Mouse (Mus musculus) stomach, postnatal 0 days (tissue): ENCODE measurements at regions not wholly inside any gene's neighbourhood (a gene's known extent, or its start where the extent isn't known, plus 50 kb on each side); places are given as distances from the start of the nearest gene placed in this dataset.

Experiments
- ATAC-seq: fragments of 200-750 bp; cut with Nextera tagmentation; 2 replicates; pipeline ENCODE4 v1.8.0; 2017; ENCODE audit not compliant: low FRiP score, low TSS enrichment
- DNase-seq: peaks from one replicate; pipeline ENCODE4 v3.0.0-alpha.2; 2016; ENCODE audit warnings: low spot score
- H3K27ac ChIP-seq: fragments of 300-500 bp; sonication (generic); replicated peaks from 2 replicates; pipeline ENCODE4 v1.5.1; 2014; ENCODE audit warnings: mild to moderate bottlenecking, control low read depth
- H3K27me3 ChIP-seq: fragments of 300-500 bp; sonication (generic); 2 replicates; pipeline ENCODE4 v1.6.1; 2014; ENCODE audit warnings: low read length; ENCODE audit not compliant: control insufficient read depth, insufficient read depth
- H3K36me3 ChIP-seq: fragments of 300-500 bp; sonication (generic); 2 replicates; pipeline ENCODE4 v1.6.1; 2014; ENCODE audit warnings: low read length, mixed read lengths; ENCODE audit not compliant: control insufficient read depth, insufficient read depth
- H3K4me1 ChIP-seq: fragments of 300-500 bp; sonication (generic); replicated peaks from 2 replicates; pipeline ENCODE4 v1.6.1; 2014; ENCODE audit warnings: antibody characterized with exemption; ENCODE audit not compliant: control insufficient read depth, insufficient read depth
- H3K4me2 ChIP-seq: fragments of 300-500 bp; sonication (generic); replicated peaks from 2 replicates; pipeline ENCODE4 v1.6.1; 2014; ENCODE audit warnings: low read depth, mild to moderate bottlenecking, control low read depth, moderate library complexity
- H3K4me3 ChIP-seq: fragments of 300-500 bp; sonication (generic); 2 replicates; pipeline ENCODE4 v1.5.1; 2014; ENCODE audit warnings: low read depth, low read length, control low read depth
- H3K9ac ChIP-seq: fragments of 300-500 bp; sonication (generic); 2 replicates; pipeline ENCODE4 v1.6.1; 2014; ENCODE audit warnings: mild to moderate bottlenecking, low read length, control low read depth, mixed read lengths
- H3K9me3 ChIP-seq: fragments of 300-500 bp; sonication (generic); 2 replicates; pipeline ENCODE4 v1.6.1; 2016; ENCODE audit warnings: low read length; ENCODE audit not compliant: control insufficient read depth
- CTCF ChIP-seq: IDR thresholded peaks from 2 replicates; pipeline ENCODE4 v1.5.1; 2016; ENCODE audit warnings: antibody characterized with exemption, low read depth, mild to moderate bottlenecking, moderate library complexity
- EP300 ChIP-seq: optimal IDR thresholded peaks from 2 replicates; pipeline ENCODE3; 2016; ENCODE audit warnings: antibody characterized with exemption
- WGBS: fragments of 180-500 bp; shearing (Covaris S2); extraction: QIAGEN DNeasy Blood & Tissue Kit; methylation state at CpG from one replicate; pipeline ENCODE4 v1.1.7; 2014; 5-methylcytosine and 5-hydroxymethylcytosine counted together

GRCm38 (mm10) chr10:23015935-23016694 lies 196.1 kb upstream of the Tcf21 start:
- DNase-seq (no peak), ATAC-seq (no peak)
- H3K36me3 ChIP-seq, result no peaks in the 10 kb centered on the region
- no peaks in the 10 kb centered on the region for H3K9me3 ChIP-seq
- H3K4me3 ChIP-seq, result no peak overlapping the region
- H3K4me1 ChIP-seq, result no peaks in the 10 kb centered on the region
- no peak overlapping the region for H3K4me2 ChIP-seq
- TF ChIP-seq CTCF (no peak), EP300 (no peak)
- H3K9ac ChIP-seq, result no peak overlapping the region
- H3K27ac ChIP-seq, result 0 out of 2 replicates have a peak overlapping the region, but pooled peaks have one; percentile 13
- 36% methylated on average over 3 of the region's 3 CpGs for WGBS
- H3K27me3 ChIP-seq, result no peaks in the 10 kb centered on the region

- H3K9me3 ChIP-seq, result no peaks in the 10 kb centered on the region
- ATAC-seq (no peak), DNase-seq (no peak)
- no peak overlapping the region for H3K27ac ChIP-seq
- H3K4me2 ChIP-seq, result no peak overlapping the region
- H3K4me1 ChIP-seq, result no peaks in the 10 kb centered on the region
- H3K4me3 ChIP-seq, result no peak overlapping the region
- H3K36me3 ChIP-seq, result no peaks in the 10 kb centered on the region
- H3K9ac ChIP-seq, result no peak overlapping the region
- WGBS, result 35% methylated on average over 4 of the region's 4 CpGs
- TF ChIP-seq CTCF, result no peak
- peak; percentile 31 for TF ChIP-seq EP300
- no peaks in the 10 kb centered on the region for H3K27me3 ChIP-seq
Measured at GRCm38 (mm10) chr10:23010715-23011114, 190.7 kb upstream of the Tcf21 start.

DNA sequence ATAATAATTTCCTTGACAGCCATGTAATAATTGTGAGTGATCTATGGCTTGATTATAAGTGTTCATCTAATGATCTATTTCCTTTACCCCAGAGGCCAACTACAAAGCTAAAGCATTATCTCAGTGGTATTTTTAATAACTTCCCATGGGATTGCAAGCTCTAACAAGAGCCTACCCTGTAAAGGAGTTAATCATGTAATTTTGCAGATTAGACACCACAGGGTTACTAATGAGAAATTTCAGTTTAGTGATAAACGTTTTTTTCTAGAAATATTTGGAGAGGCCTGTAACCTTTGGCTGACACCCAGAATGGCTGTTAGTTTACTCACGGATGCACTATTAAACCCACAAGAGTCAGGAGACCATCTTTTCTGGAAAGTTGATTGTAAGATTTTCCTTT lies 190.2 kb upstream of the Tcf21 start:
- no peak overlapping the region for H3K27ac ChIP-seq
- WGBS, result 18% methylated on average over 2 of the region's 2 CpGs
- no peak overlapping the region for H3K4me3 ChIP-seq
- TF ChIP-seq EP300 (no peak), CTCF (no peak)
- no peaks in the 10 kb centered on the region for H3K36me3 ChIP-seq
- H3K4me2 ChIP-seq, result no peak overlapping the region
- ATAC-seq (no peak), DNase-seq (no peak)
- H3K27me3 ChIP-seq, result no peaks in the 10 kb centered on the region
- H3K9ac ChIP-seq, result no peak overlapping the region
- H3K4me1 ChIP-seq, result no peaks in the 10 kb centered on the region
- no peaks in the 10 kb centered on the region for H3K9me3 ChIP-seq

- Histone ChIP-seq H3K4me1 (no peaks in the 10 kb centered on the region), H3K27me3 (no peaks in the 10 kb centered on the region), H3K4me3 (no peak overlapping the region), H3K36me3 (no peaks in the 10 kb centered on the region), H3K27ac (no peak overlapping the region), H3K9me3 (no peaks in the 10 kb centered on the region), H3K9ac (no peak overlapping the region), H3K4me2 (no peak overlapping the region)
- no peak for DNase-seq
- WGBS, result 92% methylated on average over 1 of the region's 1 CpGs
- ATAC-seq, result no peak
- TF ChIP-seq EP300 (no peak), CTCF (no peak)
Measured at GRCm38 (mm10) chr10:23004768-23005167, 184.8 kb upstream of the Tcf21 start.

GRCm38 (mm10) chr10:23003686-23004085 lies 183.7 kb upstream of the Tcf21 start:
- ATAC-seq, result no peak
- no peak overlapping the region for H3K4me3 ChIP-seq
- H3K4me1 ChIP-seq, result no peaks in the 10 kb centered on the region
- no peak overlapping the region for H3K27ac ChIP-seq
- no peaks in the 10 kb centered on the region for H3K27me3 ChIP-seq
- no peak for TF ChIP-seq CTCF
- no peak for TF ChIP-seq EP300
- no peaks in the 10 kb centered on the region for H3K9me3 ChIP-seq
- no peak overlapping the region for H3K4me2 ChIP-seq
- H3K9ac ChIP-seq, result no peak overlapping the region
- no peak for DNase-seq
- no peaks in the 10 kb centered on the region for H3K36me3 ChIP-seq

DNA sequence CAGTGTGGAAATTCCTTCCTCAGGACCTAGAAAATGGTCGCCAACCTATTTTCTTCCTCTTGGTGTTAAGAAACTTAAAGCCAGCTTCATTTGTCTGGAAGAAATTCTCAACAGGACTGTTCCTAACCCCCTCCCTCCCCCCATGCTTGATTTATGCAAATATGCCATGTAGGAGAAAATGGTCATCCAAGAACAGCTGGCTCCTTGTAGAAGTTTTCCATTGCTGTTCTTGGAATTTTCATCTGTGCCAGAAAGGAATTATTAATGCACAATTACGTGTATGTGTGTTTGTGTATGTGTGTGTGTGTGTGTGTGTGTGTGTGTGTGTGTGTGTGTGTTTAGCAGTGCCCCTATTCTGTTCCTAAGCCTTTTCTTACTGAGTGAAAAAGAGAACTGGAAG lies 178.6 kb upstream of the Tcf21 start:
- no peaks in the 10 kb centered on the region for H3K27me3 ChIP-seq
- H3K27ac ChIP-seq, result no peak overlapping the region
- no peaks in the 10 kb centered on the region for H3K9me3 ChIP-seq
- H3K4me3 ChIP-seq, result no peak overlapping the region
- H3K4me1 ChIP-seq, result no peaks in the 10 kb centered on the region
- no peak overlapping the region for H3K9ac ChIP-seq
- no peak for TF ChIP-seq EP300
- TF ChIP-seq CTCF, result no peak
- WGBS, result 59% methylated on average over 2 of the region's 2 CpGs
- DNase-seq (no peak), ATAC-seq (no peak)
- no peaks in the 10 kb centered on the region for H3K36me3 ChIP-seq
- H3K4me2 ChIP-seq, result no peak overlapping the region
